In genomic region chr9:57317531-57318201, GRCm38 (mm10) we compare ENCODE assay signal across 11 mouse cellular contexts. TPM values are rescaled to one million over a fixed set of nuclear protein-coding genes. Genes with fewer than 3 reads are reported as not detected.
DNase-seq lines count a peak whose midpoint lies in the region; ATAC-seq lines count a peak whose summit lies in the region.
"Had no signal": no experiment of that assay in that cellular context is flagged by ENCODE, and none has a peak within 500 bp of the region (broad histone marks: within the 10 kb centered on the region; RNA-seq: fewer than 3 reads in every experiment).

No protein-coding gene starts in this region.

- peak; percentile 8 for DNase-seq in kidney, postnatal 14 days
- DNase-seq in kidney, adult 18-20 months, result no peak
- DNase-seq in heart, adult 18-20 months, result peak; percentile 24 to 63
- peak; percentile 9 to 15 for DNase-seq in heart, postnatal 36 days
- DNase-seq in testis, postnatal 10 days (ENCODE audit: low spot score), result peak; percentile 47
- DNase-seq in layer of hippocampus, adult 11-12 months (ENCODE audit: low spot score), result no peak
- no peak for DNase-seq in cerebellum, postnatal 14 days
- DNase-seq: cerebellum, adult 8-10 months; lung, postnatal 4 days; right cerebral cortex, adult 18-20 months had no signal

- intact Hi-C loops in heart, postnatal 36 days (cut with DNase I), result no loop called here

- ATAC-seq in cerebellum, adult (ENCODE audit: insufficient number of reproducible peaks, low FRiP score, low TSS enrichment), result no peak

RNA-seq across cellular contexts. Expression of gene 1700017B05Rik, which starts 55.3 kb away (rescaled TPM):
- total RNA-seq in heart, adult 18-20 months (2021), result 10 to 100 TPM in 1 of 2 experiments, 1 to 10 TPM in 1; 8.9 to 11.5 TPM
- 10 to 100 TPM in 1 of 2 experiments, 1 to 10 TPM in 1; 9.7 to 13.9 TPM for total RNA-seq in heart, postnatal 36 days (2021)

Comparison
In these comparisons a context has a peak if more than half of its experiments do, and no peak if none do; other contexts are left out.
1. DNase-seq: peak in kidney, postnatal 14 days (single experiment), heart, adult 18-20 months (2 of 2), heart, postnatal 36 days (2 of 2) and testis, postnatal 10 days (single experiment); none in kidney, adult 18-20 months (single experiment), layer of hippocampus, adult 11-12 months (single experiment) and cerebellum, postnatal 14 days (0 of 2).